Mouse (Mus musculus) C2C12 (cell line): ENCODE measurements around the gene Hoxb4.

Experiments used
- CTCF ChIP-seq: IDR thresholded peaks from one replicate; pipeline ENCODE4 v1.5.1; 2011; ENCODE audit not compliant: control insufficient read depth, insufficient read depth, insufficient read length
- FOSL1 ChIP-seq: IDR thresholded peaks from one replicate; pipeline ENCODE4 v1.8.0; 2011; ENCODE audit warnings: mild to moderate bottlenecking, low read length; ENCODE audit not compliant: poor library complexity, insufficient read depth, severe bottlenecking
- MAX ChIP-seq: IDR thresholded peaks from one replicate; pipeline ENCODE4 v1.6.1; 2011; ENCODE audit warnings: mild to moderate bottlenecking, control low read depth
- MYOD1 ChIP-seq: IDR thresholded peaks from one replicate; pipeline ENCODE4 v1.6.1; 2011; ENCODE audit warnings: low read depth; ENCODE audit not compliant: control insufficient read depth, insufficient read length
- MYOG ChIP-seq: IDR thresholded peaks from one replicate; pipeline ENCODE4 v1.6.1; 2011; ENCODE audit not compliant: control insufficient read depth, insufficient read length; ENCODE audit errors: extremely low read depth
- USF1 ChIP-seq: IDR thresholded peaks from one replicate; pipeline ENCODE4 v1.6.1; 2011; ENCODE audit warnings: low read depth, mild to moderate bottlenecking, control low read depth, moderate library complexity

DNA sequence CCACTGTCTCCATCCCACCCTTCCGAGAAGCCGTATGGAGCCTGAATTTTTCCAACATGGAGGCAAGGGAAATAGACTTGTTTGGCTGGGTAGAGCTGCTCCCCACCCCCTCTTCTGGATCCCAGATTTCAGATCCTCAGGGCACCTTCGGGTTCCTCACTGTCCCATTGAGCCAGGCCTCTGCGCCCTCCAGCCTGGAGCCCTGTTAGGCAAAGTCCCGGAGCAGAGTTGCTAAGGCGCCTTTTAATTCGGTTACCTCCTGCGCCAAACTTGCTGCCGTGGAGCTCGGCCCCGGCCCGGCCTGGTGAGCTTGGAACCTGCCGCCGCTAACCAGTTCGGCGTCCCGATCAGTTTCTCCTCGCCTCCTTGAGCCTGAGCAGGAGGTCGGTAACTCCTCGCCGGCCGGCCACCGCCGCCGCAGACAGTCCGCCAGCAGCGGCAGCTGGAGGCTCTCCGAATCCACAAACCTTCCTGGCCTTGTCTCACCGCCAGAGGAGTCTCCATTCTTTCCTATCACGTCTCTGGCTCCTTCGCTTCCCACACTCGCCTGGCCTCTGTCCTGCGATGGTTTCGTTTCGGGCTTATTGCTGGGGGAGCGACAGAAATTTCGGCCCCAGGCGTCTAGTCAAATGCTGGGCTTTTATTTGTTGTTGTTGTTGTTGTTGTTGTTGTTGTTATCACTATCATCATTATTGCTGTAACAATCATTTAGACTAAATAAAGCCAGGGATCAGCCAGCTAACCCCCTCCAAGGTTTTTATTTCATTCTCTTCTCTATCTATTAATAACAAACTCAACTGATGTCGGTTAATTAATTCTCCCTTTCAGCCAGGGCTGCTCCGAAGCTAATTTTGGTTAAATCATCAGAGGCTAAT is 23.9 kb downstream of the Hoxb4 start:
- TF ChIP-seq MYOD1 (no peak), CTCF (no peak), USF1 (no peak), MAX (no peak), MYOG (no peak), FOSL1 (no peak)
